Mouse (Mus musculus) lung, postnatal 10 days (tissue): ENCODE results near the gene Scn1a.

ENCODE experiments used
- DNase-seq: peaks from one replicate; pipeline ENCODE4 v3.0.0; 2021

Scn1a gene

GRCm38 (mm10) chr2:66240334-66240733 is 200.3 kb downstream of the Scn1a start:
- no peak for DNase-seq

GRCm38 (mm10) chr2:66238886-66239285 is 201.8 kb downstream of the Scn1a start:
- peak; percentile 10 for DNase-seq

- no peak for DNase-seq
Measured at GRCm38 (mm10) chr2:66220954-66221353, 219.7 kb downstream of the Scn1a start.
